Mouse (Mus musculus) gastrocnemius, postnatal 36 days (tissue): ENCODE data around the gene Prkn. TPM values are rescaled to one million over a fixed set of nuclear protein-coding genes. Genes with fewer than 3 reads are reported as not detected.
"Not testable (repeated sequence)": the region's sequence is repeated elsewhere in the genome, so short reads cannot be mapped to it uniquely, and the experiment has no call there.

Source experiments
- DNase-seq, 2 experiments: peaks; one replicate each; pipeline ENCODE4 v3.0.0; 2022
- intact Hi-C: fragments of 180-260 bp; cut with DNase I; formaldehyde crosslinking; loops from one replicate; pipeline ENCODE4 v1.15.1; 2025
- total RNA-seq, 2 experiments: library from RNA; stranded (reverse); gene quantifications; 2 replicates each; pipeline ENCODE4 v1.2.3; 2021

The Prkn gene
- total RNA-seq, 2 experiments from 2014 or later = 15.2 TPM

GRCm38 (mm10) chr17:11949551-11950197 lies 1109.5 kb downstream of the Prkn start:
- intact Hi-C loops = no loop called here
- DNase-seq = no peak

- no peak for DNase-seq
- intact Hi-C loops = no loop called here
These were observed 1110.0 kb downstream of the Prkn start for GRCm38 (mm10) chr17:11950198-11950594.

- intact Hi-C loops = no loop called here
- no peak for DNase-seq
These were observed 1115.1 kb downstream of the Prkn start for GRCm38 (mm10) chr17:11955317-11955716.

- intact Hi-C loops = no loop called here
- DNase-seq = no peak
These were observed 1120.3 kb downstream of the Prkn start for GRCm38 (mm10) chr17:11960492-11960891.

- intact Hi-C loops = no loop called here
- no peak for DNase-seq
These were observed 1122.6 kb downstream of the Prkn start for GRCm38 (mm10) chr17:11962808-11963207.

GRCm38 (mm10) chr17:11970160-11970559 lies 1130.0 kb downstream of the Prkn start:
- intact Hi-C loops = no loop called here
- no peak for DNase-seq

GRCm38 (mm10) chr17:11972550-11972949 lies 1132.4 kb downstream of the Prkn start:
- DNase-seq = no peak
- intact Hi-C loops = no loop called here

- intact Hi-C loops = no loop called here
- no peak for DNase-seq
These were observed 1133.0 kb downstream of the Prkn start for GRCm38 (mm10) chr17:11972969-11973787.

- DNase-seq = no peak
- intact Hi-C loops = no loop called here
These were observed 1135.0 kb downstream of the Prkn start for GRCm38 (mm10) chr17:11975062-11975607.

- intact Hi-C loops = no loop called here
- no peak for DNase-seq
These were observed 1138.2 kb downstream of the Prkn start for GRCm38 (mm10) chr17:11978260-11978821.

GRCm38 (mm10) chr17:11981666-11982065 lies 1141.5 kb downstream of the Prkn start:
- intact Hi-C loops = no loop called here

GRCm38 (mm10) chr17:11988110-11988837 lies 1148.1 kb downstream of the Prkn start:
- DNase-seq = no peak
- intact Hi-C loops = no loop called here

More at GRCm38 (mm10) chr17:11981666-11982065, 1141.5 kb downstream of the Prkn start:
- DNase-seq = no peak

GRCm38 (mm10) chr17:11989296-11989695 lies 1149.1 kb downstream of the Prkn start:
- DNase-seq = no peak
- intact Hi-C loops = no loop called here

GRCm38 (mm10) chr17:11990386-11991087 lies 1150.4 kb downstream of the Prkn start:
- no peak for DNase-seq
- intact Hi-C loops = no loop called here

- DNase-seq = no peak
- intact Hi-C loops = no loop called here
These were observed 1153.1 kb downstream of the Prkn start for GRCm38 (mm10) chr17:11993249-11993648.

- intact Hi-C loops = no loop called here
These were observed 1154.1 kb downstream of the Prkn start for GRCm38 (mm10) chr17:11994252-11994651.

GRCm38 (mm10) chr17:11994754-11995153 lies 1154.6 kb downstream of the Prkn start:
- DNase-seq, intact Hi-C loops: not testable (repeated sequence)

More at GRCm38 (mm10) chr17:11994252-11994651, 1154.1 kb downstream of the Prkn start:
- DNase-seq = no peak

- intact Hi-C loops = no loop called here
These were observed 1155.3 kb downstream of the Prkn start for GRCm38 (mm10) chr17:11995522-11995921.

GRCm38 (mm10) chr17:11996311-11996710 lies 1156.1 kb downstream of the Prkn start:
- no peak for DNase-seq
- intact Hi-C loops = no loop called here

More at GRCm38 (mm10) chr17:11995522-11995921, 1155.3 kb downstream of the Prkn start:
- no peak for DNase-seq

- no peak for DNase-seq
- intact Hi-C loops = no loop called here
These were observed 1160.1 kb downstream of the Prkn start for GRCm38 (mm10) chr17:12000285-12000684.
